Mouse (Mus musculus) myocyte (in vitro differentiated cells): ENCODE measurements around the gene Rnf11. TPM values are rescaled to one million over a fixed set of nuclear protein-coding genes. Genes with fewer than 3 reads are reported as not detected.

Experiments
- H3K27me3 ChIP-seq: one replicate; pipeline ENCODE4 v1.6.1; 2011; ENCODE audit not compliant: control insufficient read depth, insufficient read depth, insufficient read length
- H3K36me3 ChIP-seq: one replicate; pipeline ENCODE4 v1.6.1; 2011; ENCODE audit not compliant: control insufficient read depth, insufficient read depth
- H3K4me2 ChIP-seq: one replicate; pipeline ENCODE4 v1.6.1; 2011; ENCODE audit warnings: low read depth, control low read depth
- H3K4me3 ChIP-seq: one replicate; pipeline ENCODE4 v1.5.1; 2011; ENCODE audit warnings: mild to moderate bottlenecking, control low read depth, moderate library complexity
- H3K79me2 ChIP-seq: one replicate; pipeline ENCODE4 v1.6.1; 2011; ENCODE audit not compliant: control insufficient read depth, insufficient read depth
- H3ac ChIP-seq: one replicate; pipeline ENCODE4 v1.6.1; 2011; ENCODE audit not compliant: control insufficient read depth, insufficient read length
- CEBPB ChIP-seq: IDR thresholded peaks from 2 replicates; pipeline ENCODE4 v1.6.1; 2011; ENCODE audit warnings: mild to moderate bottlenecking, moderate library complexity; ENCODE audit not compliant: poor library complexity, insufficient read depth, severe bottlenecking
- E2F4 ChIP-seq: IDR thresholded peaks from one replicate; pipeline ENCODE4 v1.6.1; 2011; ENCODE audit warnings: mild to moderate bottlenecking, control low read depth, moderate library complexity; ENCODE audit not compliant: insufficient read depth
- MAX ChIP-seq: IDR thresholded peaks from one replicate; pipeline ENCODE4 v1.6.1; 2011; ENCODE audit warnings: low read depth, mild to moderate bottlenecking, control low read depth
- MYOD1 ChIP-seq, 3 experiments: IDR thresholded peaks; one replicate each; pipeline ENCODE4 v1.6.1; 2011; ENCODE audit warnings: control low read depth in 2 of 3, low read depth in 2 of 3, mild to moderate bottlenecking in 2 of 3, moderate library complexity in 1 of 3; ENCODE audit not compliant: insufficient read length in 2 of 3, control insufficient read depth in 1 of 3
- MYOG ChIP-seq, 3 experiments: IDR thresholded peaks; one replicate each; pipeline ENCODE4 v1.6.1; 2011; ENCODE audit warnings: control low read depth in 2 of 3, low read depth in 2 of 3, mild to moderate bottlenecking in 2 of 3; ENCODE audit not compliant: insufficient read length in 2 of 3, control insufficient read depth in 1 of 3, insufficient read depth in 1 of 3
- POLR2A ChIP-seq: IDR thresholded peaks from one replicate; pipeline ENCODE4 v1.6.1; 2011; ENCODE audit warnings: low read depth, mild to moderate bottlenecking, control low read depth, moderate library complexity; ENCODE audit not compliant: insufficient read length
- POLR2AphosphoS2 ChIP-seq: IDR thresholded peaks from one replicate; pipeline ENCODE4 v1.6.1; 2011; ENCODE audit warnings: low read depth, control low read depth; ENCODE audit not compliant: insufficient read length
- REST ChIP-seq: IDR thresholded peaks from one replicate; pipeline ENCODE4 v1.6.1; 2011; ENCODE audit warnings: mild to moderate bottlenecking, control low read depth, moderate library complexity; ENCODE audit not compliant: insufficient read depth, insufficient read length
- SRF ChIP-seq: IDR thresholded peaks from one replicate; pipeline ENCODE4 v1.6.1; 2011; ENCODE audit warnings: low read depth; ENCODE audit not compliant: control insufficient read depth, insufficient read length
- TCF12 ChIP-seq: IDR thresholded peaks from one replicate; pipeline ENCODE4 v1.6.1; 2011; ENCODE audit warnings: mild to moderate bottlenecking, control low read depth; ENCODE audit not compliant: poor library complexity, insufficient read depth, severe bottlenecking
- TCF3 ChIP-seq: IDR thresholded peaks from one replicate; pipeline ENCODE4 v1.6.1; 2011; ENCODE audit warnings: low read depth, control low read depth; ENCODE audit not compliant: insufficient read length
- USF1 ChIP-seq: IDR thresholded peaks from one replicate; pipeline ENCODE4 v1.6.1; 2011; ENCODE audit warnings: low read depth, mild to moderate bottlenecking, control low read depth, moderate library complexity
- polyA plus RNA-seq: library from polyadenylated mRNA; unstranded; fragments of >200 nt; fragmentation: generic; extraction: Trizol; gene quantifications from one replicate; pipeline ENCODE4 v1.2.1, GENCODE M21; 2012; ENCODE audit warnings: missing spikeins

Gene Rnf11
- polyA plus RNA-seq, 1 experiment = 127 TPM

DNA sequence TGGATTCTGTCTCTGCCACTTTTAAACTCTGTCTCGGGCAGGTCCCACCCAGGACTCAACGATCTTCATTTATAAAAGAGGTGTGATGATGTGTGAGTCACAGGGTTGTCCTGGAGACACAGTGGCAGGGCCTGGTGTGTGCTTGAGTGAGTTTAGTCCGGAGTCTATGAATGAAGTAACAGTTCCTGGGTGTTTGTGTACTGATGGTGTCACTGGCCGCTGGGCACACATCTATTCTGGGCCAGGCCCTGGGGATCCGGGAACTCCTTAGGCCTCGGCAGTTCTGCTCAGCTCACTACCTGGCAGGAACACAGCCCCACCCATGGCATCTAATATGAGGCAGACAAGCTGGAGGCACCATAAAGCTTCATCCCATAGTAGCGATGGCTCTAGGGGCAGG lies 62.9 kb downstream of the Rnf11 start:
- no peak for TF ChIP-seq POLR2A
- no peak for TF ChIP-seq CEBPB
- no peak for TF ChIP-seq MYOD1 (IDR thresholded peaks at IDR 0.05; ENCODE audit: control insufficient read depth in 1 of 3, insufficient read length in 2 of 3, low read depth in 2 of 3)
- TF ChIP-seq TCF3 = no peak
- no peak for TF ChIP-seq POLR2AphosphoS2
- no peak for TF ChIP-seq USF1
- Histone ChIP-seq H3ac (no peak overlapping the region), H3K36me3 (no peaks in the 10 kb centered on the region), H3K4me2 (no peak overlapping the region), H3K79me2 (no peaks in the 10 kb centered on the region), H3K27me3 (no peaks in the 10 kb centered on the region), H3K4me3 (no peak overlapping the region)

DNA sequence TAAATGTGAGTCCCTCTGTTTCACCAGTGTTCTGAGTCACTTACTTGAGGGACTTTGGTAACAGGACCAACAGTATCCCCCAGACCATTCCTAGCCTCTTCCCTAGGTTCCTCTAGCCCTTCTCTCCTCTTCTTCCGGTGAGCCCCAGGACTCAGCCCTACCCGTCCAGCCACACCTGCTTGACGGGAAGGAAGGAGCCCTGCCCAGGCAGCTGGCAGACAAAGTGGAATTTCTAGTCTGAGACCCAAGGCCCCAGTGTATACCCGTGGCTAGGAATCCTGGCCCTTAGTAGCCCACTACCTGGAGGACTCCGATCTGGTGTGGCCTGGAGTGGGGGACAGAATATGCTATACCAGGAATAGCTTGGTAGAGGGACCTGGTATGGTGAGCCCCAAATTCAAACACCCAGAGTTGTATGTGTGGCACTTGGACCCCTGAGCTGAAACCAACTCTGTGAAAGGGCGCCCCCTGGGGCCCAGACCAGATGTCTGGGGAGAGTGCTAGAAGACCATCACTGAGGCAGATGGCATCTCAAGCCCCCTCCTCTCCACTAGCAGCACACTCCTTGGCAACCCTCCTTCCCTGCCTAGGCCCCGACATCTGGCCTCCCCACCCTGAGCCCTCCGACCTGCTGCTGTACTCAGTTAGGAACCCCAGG lies 64.3 kb downstream of the Rnf11 start:
- Histone ChIP-seq H3ac (no peak overlapping the region), H3K79me2 (no peaks in the 10 kb centered on the region), H3K4me3 (no peak overlapping the region), H3K27me3 (no peaks in the 10 kb centered on the region), H3K4me2 (no peak overlapping the region), H3K36me3 (no peaks in the 10 kb centered on the region)
- no peak for TF ChIP-seq TCF3

DNA sequence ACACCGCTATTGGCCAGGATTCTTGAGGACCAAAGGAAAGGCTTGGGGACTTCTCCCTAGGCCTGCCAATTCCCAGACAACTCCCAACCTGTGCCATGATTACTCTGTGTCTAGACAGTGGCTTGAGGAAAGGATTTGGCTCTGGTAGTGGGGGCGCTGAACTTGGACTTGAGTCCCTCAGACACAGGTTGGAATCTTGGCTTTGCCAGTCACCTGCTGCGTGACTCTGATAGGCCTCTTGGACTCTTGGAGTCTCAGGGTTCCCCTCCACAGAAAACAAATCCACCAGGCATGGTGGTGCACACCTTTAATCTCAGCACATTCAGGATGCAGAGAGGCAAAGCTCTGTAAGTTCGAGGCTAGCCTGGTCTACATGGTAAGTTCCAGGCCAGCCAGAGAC lies 65.0 kb downstream of the Rnf11 start:
- Histone ChIP-seq H3K36me3 (no peaks in the 10 kb centered on the region), H3ac (no peak overlapping the region), H3K79me2 (no peaks in the 10 kb centered on the region), H3K4me3 (no peak overlapping the region), H3K4me2 (no peak overlapping the region), H3K27me3 (no peaks in the 10 kb centered on the region)
- no peak for TF ChIP-seq E2F4
- no peak for TF ChIP-seq MAX
- no peak for TF ChIP-seq TCF3
- no peak for TF ChIP-seq TCF12
- no peak for TF ChIP-seq POLR2A
- TF ChIP-seq MYOD1 (IDR thresholded peaks at IDR 0.05; ENCODE audit: control insufficient read depth in 1 of 3, insufficient read length in 2 of 3, low read depth in 2 of 3) = no peak
- no peak for TF ChIP-seq REST
- TF ChIP-seq MYOG (IDR thresholded peaks at IDR 0.05; ENCODE audit: control insufficient read depth in 1 of 3, insufficient read depth in 1 of 3, insufficient read length in 2 of 3, low read depth in 2 of 3) = no peak
- no peak for TF ChIP-seq POLR2AphosphoS2
- TF ChIP-seq SRF = no peak
- TF ChIP-seq CEBPB = no peak
- no peak for TF ChIP-seq USF1

DNA sequence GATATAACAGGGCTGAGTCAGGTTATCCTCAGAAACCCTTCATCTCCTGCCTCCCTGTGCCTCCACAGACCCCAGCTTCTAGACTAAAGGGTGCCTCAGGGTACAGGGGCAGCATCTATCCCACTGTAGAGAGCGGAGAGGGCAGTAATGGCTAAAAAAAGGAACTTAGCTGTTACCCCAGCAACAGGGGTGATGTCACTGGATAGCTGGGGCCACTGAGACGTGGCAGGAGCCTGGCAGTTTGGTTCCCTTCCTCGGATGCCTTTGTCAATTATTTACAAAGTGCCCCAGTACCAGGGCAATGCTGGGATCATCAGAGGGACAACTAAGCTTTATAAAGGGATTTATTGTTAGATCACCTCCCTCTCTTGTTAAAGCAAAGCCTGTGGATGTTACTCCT lies 65.5 kb downstream of the Rnf11 start:
- Histone ChIP-seq H3K36me3 (no peaks in the 10 kb centered on the region), H3K79me2 (no peaks in the 10 kb centered on the region), H3K4me2 (peak overlapping the region; percentile 4), H3K27me3 (no peaks in the 10 kb centered on the region), H3ac (no peak overlapping the region), H3K4me3 (no peak overlapping the region)
- TF ChIP-seq POLR2AphosphoS2 = no peak
- no peak for TF ChIP-seq REST
- TF ChIP-seq TCF12 = no peak
- no peak for TF ChIP-seq MYOG (IDR thresholded peaks at IDR 0.05; ENCODE audit: control insufficient read depth in 1 of 3, insufficient read depth in 1 of 3, insufficient read length in 2 of 3, low read depth in 2 of 3)
- no peak for TF ChIP-seq MAX
- no peak for TF ChIP-seq USF1
- no peak for TF ChIP-seq TCF3
- no peak for TF ChIP-seq SRF
- no peak for TF ChIP-seq POLR2A
- TF ChIP-seq CEBPB = no peak
- TF ChIP-seq E2F4 = no peak
- no peak for TF ChIP-seq MYOD1 (IDR thresholded peaks at IDR 0.05; ENCODE audit: control insufficient read depth in 1 of 3, insufficient read length in 2 of 3, low read depth in 2 of 3)

DNA sequence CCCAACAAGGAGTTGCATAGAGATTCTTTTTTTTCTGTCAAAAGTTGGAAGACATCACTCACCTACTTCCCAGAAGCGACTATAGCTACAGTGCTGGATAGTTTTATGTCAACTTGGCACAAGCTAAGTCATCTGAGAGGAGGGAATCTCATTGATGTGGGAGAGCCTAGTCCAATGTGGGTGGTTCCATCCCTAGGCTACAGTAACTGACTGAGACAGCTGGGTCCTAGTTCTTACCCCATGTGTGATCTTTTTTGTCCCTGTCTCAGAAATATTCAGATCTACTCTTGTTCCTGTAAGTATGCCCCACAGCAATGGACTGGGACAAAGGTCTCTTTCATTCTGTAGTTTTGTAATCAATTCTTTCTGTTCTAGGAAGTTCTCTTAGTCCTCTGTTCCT lies 66.5 kb downstream of the Rnf11 start:
- no peak overlapping the region for H3K4me3 ChIP-seq
- H3K27me3 ChIP-seq = no peaks in the 10 kb centered on the region
- no peaks in the 10 kb centered on the region for H3K36me3 ChIP-seq
- H3ac ChIP-seq = no peak overlapping the region
- no peak for TF ChIP-seq CEBPB
- TF ChIP-seq SRF = no peak
- TF ChIP-seq MYOD1 (IDR thresholded peaks at IDR 0.05; ENCODE audit: control insufficient read depth in 1 of 3, insufficient read length in 2 of 3, low read depth in 2 of 3) = peak; percentile 40 to 88 (median 85)
- H3K79me2 ChIP-seq = no peaks in the 10 kb centered on the region
- H3K4me2 ChIP-seq = no peak overlapping the region
